Mouse (Mus musculus) E14TG2a.4 (cell line): ENCODE results near the gene Farsa.
A peak's percentile ranks its signal among the peaks of the same experiment; 100 is the strongest.

ENCODE experiments used
- CTCF ChIP-seq: conservative IDR thresholded peaks from 2 replicates; pipeline ENCODE4 v1.5.1; 2014; ENCODE audit warnings: low read length
- NANOG ChIP-seq: IDR thresholded peaks from 2 replicates; pipeline ENCODE4 v1.6.1; 2014; ENCODE audit warnings: borderline replicate concordance, low read length, mixed read lengths
- POU5F1 ChIP-seq: IDR thresholded peaks from 2 replicates; pipeline ENCODE4 v1.6.1; 2014; ENCODE audit warnings: low read length, borderline replicate concordance

GRCm38 (mm10) chr8:84871376-84872308, 14.9 kb downstream of the Farsa start, which contains the start of gene Syce2:
- TF ChIP-seq CTCF (peak; percentile 3; the same call in 1 of the 2 replicates), NANOG (no peak), POU5F1 (no peak)
